Mouse (Mus musculus) neural tube, embryonic 12.5 days (tissue): Measurements from ENCODE around the gene Tie1. TPM values are rescaled to one million over a fixed set of nuclear protein-coding genes. Genes with fewer than 3 reads are reported as not detected.

Experiments used
- ATAC-seq: fragments of 200-750 bp; cut with Nextera tagmentation; 2 replicates; pipeline ENCODE4 v1.8.0; 2017; ENCODE audit warnings: low read depth, mild to moderate bottlenecking, moderate TSS enrichment, moderate library complexity; ENCODE audit not compliant: low FRiP score
- H3K27ac ChIP-seq: fragments of 300-500 bp; sonication (generic); 2 replicates; pipeline ENCODE4 v1.5.1; 2016
- H3K27me3 ChIP-seq: fragments of 300-500 bp; sonication (generic); replicated peaks from 2 replicates; pipeline ENCODE4 v1.6.1; 2016; ENCODE audit warnings: mild to moderate bottlenecking
- H3K36me3 ChIP-seq: fragments of 300-500 bp; sonication (generic); 2 replicates; pipeline ENCODE4 v1.6.1; 2016; ENCODE audit warnings: mild to moderate bottlenecking
- H3K4me1 ChIP-seq: fragments of 300-500 bp; sonication (generic); 2 replicates; pipeline ENCODE4 v1.6.1; 2016
- H3K4me2 ChIP-seq: fragments of 300-500 bp; sonication (generic); replicated peaks from 2 replicates; pipeline ENCODE4 v1.6.1; 2016; ENCODE audit warnings: mild to moderate bottlenecking
- H3K4me3 ChIP-seq: fragments of 300-500 bp; sonication (generic); 2 replicates; pipeline ENCODE4 v1.5.1; 2016
- H3K9ac ChIP-seq: fragments of 300-500 bp; sonication (generic); 2 replicates; pipeline ENCODE4 v1.6.1; 2016; ENCODE audit warnings: mild to moderate bottlenecking
- H3K9me3 ChIP-seq: fragments of 300-500 bp; sonication (generic); 2 replicates; pipeline ENCODE4 v1.6.1; 2016; ENCODE audit warnings: mild to moderate bottlenecking
- WGBS: fragments of 180-500 bp; shearing (Covaris S2); methylation state at CpG from one replicate; pipeline ENCODE4 v1.1.7; 2016; 5-methylcytosine and 5-hydroxymethylcytosine counted together
- polyA plus RNA-seq: library from polyadenylated mRNA; unstranded; fragments of >200 nt; fragmentation: Nextera tagmentation; extraction: Ambion mirVana; gene quantifications from 2 replicates; pipeline ENCODE4 v1.2.1, GENCODE M21; 2016

Tie1 gene
- polyA plus RNA-seq, result 23.2 and 23.5 TPM in 2 replicates

DNA sequence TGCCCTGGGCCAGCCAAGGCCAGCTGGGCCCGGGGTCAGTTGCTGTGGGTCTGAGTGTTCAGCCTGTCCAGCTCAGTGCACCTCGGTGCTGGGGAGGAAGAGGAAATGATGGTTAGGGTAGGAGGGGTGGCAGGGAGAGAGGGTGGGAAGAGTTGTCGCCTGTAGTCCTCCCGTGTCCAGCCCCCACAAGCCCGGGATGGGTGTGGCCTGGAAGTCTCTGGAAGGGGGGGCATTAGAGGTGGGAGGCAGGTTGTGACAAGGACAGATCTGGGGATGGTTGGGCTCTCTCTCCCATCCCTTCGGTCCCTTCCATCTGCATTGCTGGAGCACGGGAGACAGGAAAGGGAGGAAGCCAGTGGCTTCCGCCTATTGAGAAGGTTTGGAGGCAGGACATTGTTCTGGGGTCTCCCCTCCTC is at the start of gene Tie1:
Tie1 (minus strand) TSS at position 345 of the 416 bp plus-strand sequence.
- H3K27me3 ChIP-seq, result no peaks in the 10 kb centered on the region
- no peaks in the 10 kb centered on the region for H3K36me3 ChIP-seq
- no peaks in the 10 kb centered on the region for H3K4me1 ChIP-seq
- H3K27ac ChIP-seq, result no peak within 1 kb of the TSS
- no peak within 1 kb of the TSS for H3K4me2 ChIP-seq
- 81% methylated on average over 8 of the region's 8 CpGs for WGBS
- no peak within 1 kb of the TSS for H3K9ac ChIP-seq
- H3K9me3 ChIP-seq, result no peaks in the 10 kb centered on the region
- H3K4me3 ChIP-seq, result no peak within 1 kb of the TSS
- ATAC-seq, result no peak

DNA sequence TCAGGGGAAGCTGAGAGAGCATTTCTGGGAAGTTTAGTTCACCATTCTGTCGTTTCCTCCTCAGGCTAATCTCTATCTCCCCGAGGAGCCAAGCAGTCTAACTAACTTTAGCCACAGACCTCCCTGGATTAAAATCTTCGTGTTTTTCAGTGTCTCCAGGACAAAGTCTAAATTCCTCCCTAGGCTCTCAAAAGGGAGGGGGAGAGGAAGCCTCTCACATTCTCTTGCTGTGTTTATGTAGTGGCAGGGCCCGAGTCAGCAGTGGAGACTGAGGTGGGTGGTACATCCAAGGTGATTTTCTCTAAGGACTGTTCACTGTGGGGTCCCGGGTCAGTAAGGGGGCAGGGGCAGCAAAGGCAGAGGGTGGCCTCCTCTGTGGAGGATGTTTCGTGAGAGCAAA is 47.9 kb upstream of the Tie1 start:
- Histone ChIP-seq H3K36me3 (no peaks in the 10 kb centered on the region), H3K4me2 (no peak overlapping the region), H3K27ac (no peak overlapping the region), H3K9me3 (no peaks in the 10 kb centered on the region), H3K4me3 (no peak overlapping the region), H3K27me3 (peaks cover 7% of the 10 kb centered on the region; the same call in 1 of the 2 replicates), H3K9ac (no peak overlapping the region), H3K4me1 (no peaks in the 10 kb centered on the region)
- ATAC-seq, result no peak
- 57% methylated on average over 6 of the region's 6 CpGs for WGBS

DNA sequence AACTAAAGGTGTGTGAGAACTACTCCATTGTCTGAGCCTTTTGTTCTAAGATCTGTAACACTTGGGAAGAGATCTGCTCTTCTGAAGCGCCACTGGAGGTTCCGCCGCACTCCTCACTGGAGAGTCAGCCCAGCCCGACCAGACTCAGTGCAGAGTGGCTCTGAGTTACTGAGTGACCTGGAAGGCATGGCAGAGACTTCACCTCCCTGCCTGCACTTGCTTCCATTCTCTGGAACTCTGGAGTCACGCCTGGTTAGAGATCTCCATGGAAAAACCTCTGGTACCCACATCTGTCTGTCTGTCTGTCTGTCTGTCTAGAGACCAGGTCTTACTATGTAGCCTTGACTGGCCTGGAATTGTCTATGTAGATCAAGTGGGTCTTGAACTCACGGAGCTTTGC is 45.7 kb upstream of the Tie1 start:
- Histone ChIP-seq H3K36me3 (no peaks in the 10 kb centered on the region), H3K4me3 (no peak overlapping the region), H3K9me3 (no peaks in the 10 kb centered on the region), H3K4me2 (no peak overlapping the region), H3K9ac (no peak overlapping the region), H3K27ac (no peak overlapping the region), H3K4me1 (no peaks in the 10 kb centered on the region), H3K27me3 (no peaks in the 10 kb centered on the region)
- no peak for ATAC-seq
- 88% methylated on average over 6 of the region's 6 CpGs for WGBS

DNA sequence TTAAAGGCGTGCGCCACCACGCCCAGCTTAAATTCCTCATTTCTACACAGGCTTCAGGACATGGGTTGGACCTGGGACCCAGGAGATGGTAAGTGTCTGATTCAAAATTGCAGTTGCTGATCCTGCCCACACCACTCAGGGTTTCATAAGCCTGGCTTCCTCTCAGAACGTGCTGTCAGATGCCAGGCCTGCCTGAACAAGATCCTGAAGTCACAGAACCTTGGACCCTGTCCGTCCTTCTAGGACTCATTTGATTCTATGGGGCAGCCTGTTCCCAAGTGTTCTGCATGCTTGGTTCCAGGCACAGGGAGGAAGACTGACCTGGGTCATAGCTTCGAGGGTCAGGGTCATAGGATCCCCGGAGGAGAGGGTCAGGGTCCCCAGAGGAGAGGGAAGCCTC is 43.7 kb upstream of the Tie1 start:
- no peaks in the 10 kb centered on the region for H3K27me3 ChIP-seq
- no peak overlapping the region for H3K27ac ChIP-seq
- no peak overlapping the region for H3K4me2 ChIP-seq
- 88% methylated on average over 7 of the region's 7 CpGs for WGBS
- H3K4me3 ChIP-seq, result no peak overlapping the region
- H3K9me3 ChIP-seq, result no peaks in the 10 kb centered on the region
- no peaks in the 10 kb centered on the region for H3K4me1 ChIP-seq
- H3K36me3 ChIP-seq, result no peaks in the 10 kb centered on the region
- H3K9ac ChIP-seq, result no peak overlapping the region
- no peak for ATAC-seq

DNA sequence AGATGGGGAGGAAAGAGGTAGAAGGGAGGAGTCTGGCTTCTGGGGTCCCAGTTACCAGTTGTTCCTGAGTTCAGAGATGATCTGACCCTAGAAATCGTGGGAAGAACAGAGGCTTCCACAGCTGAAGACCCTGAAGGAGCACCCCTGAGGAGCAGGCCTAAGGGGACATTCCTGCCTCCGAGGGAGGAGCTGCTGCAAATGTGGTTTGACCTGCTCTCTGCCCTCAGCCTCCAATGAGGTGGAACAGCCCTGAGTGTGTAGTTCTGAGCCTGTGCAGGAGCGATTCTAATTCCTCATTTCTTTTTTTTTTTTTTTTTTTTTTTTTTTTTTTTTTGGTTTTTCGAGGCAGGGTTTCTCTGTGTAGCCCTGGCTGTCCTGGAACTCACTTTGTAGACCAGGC is 43.3 kb upstream of the Tie1 start:
- H3K4me2 ChIP-seq, result no peak overlapping the region
- H3K27ac ChIP-seq, result no peak overlapping the region
- 51% methylated on average over 4 of the region's 4 CpGs for WGBS
- no peaks in the 10 kb centered on the region for H3K4me1 ChIP-seq
- H3K36me3 ChIP-seq, result no peaks in the 10 kb centered on the region
- no peak overlapping the region for H3K9ac ChIP-seq
- ATAC-seq, result no peak
- H3K27me3 ChIP-seq, result no peaks in the 10 kb centered on the region
- no peak overlapping the region for H3K4me3 ChIP-seq
- H3K9me3 ChIP-seq, result no peaks in the 10 kb centered on the region

DNA sequence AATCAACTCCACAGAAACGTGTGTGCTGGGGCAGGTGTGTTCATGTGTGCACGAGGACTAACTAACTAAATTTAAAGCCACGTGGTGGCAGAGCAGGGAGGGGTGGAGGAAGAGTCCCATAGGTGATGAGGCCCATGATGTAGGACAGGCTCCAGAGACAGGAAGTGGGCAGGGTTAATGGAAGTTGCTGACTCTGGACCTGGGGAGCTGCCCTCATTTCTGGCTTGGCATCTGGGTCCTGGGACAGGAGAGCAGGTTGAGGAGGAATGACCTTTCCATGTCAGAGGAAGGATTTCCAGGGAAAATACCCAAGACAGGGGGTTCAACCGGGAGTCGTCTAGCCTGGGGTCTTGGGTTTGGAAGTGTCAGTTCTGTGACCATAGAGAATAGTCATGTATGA is 42.8 kb upstream of the Tie1 start:
- Histone ChIP-seq H3K9ac (no peak overlapping the region), H3K4me2 (no peak overlapping the region), H3K4me3 (no peak overlapping the region), H3K9me3 (no peaks in the 10 kb centered on the region), H3K4me1 (no peaks in the 10 kb centered on the region), H3K27me3 (no peaks in the 10 kb centered on the region; the same call in 1 of the 2 replicates), H3K27ac (no peak overlapping the region), H3K36me3 (no peaks in the 10 kb centered on the region)
- ATAC-seq, result no peak
- WGBS, result 84% methylated on average over 5 of the region's 5 CpGs

DNA sequence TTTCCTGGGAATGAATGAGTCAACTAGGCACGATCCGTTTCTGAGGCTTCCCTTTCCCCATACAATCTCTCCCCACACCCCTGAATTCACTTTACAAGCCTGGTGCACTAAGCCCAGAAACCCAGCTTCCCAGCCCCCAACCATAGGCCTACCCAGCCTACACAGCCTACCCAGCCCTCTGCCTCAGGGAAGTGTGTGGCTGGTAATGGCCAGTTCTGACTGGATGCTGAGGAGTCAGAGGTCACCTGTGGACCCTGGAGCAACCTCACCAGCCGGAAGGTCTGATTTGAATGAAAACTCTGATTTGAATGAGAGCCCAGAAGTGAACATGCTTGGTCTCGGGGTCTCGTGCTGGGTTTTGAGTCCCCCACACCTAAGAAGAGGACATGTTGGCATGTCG is 37.9 kb upstream of the Tie1 start:
- Histone ChIP-seq H3K9ac (no peak overlapping the region), H3K9me3 (no peaks in the 10 kb centered on the region), H3K27ac (no peak overlapping the region), H3K4me1 (no peaks in the 10 kb centered on the region), H3K4me2 (no peak overlapping the region), H3K36me3 (no peaks in the 10 kb centered on the region), H3K27me3 (no peaks in the 10 kb centered on the region; the same call in 1 of the 2 replicates), H3K4me3 (no peak overlapping the region)
- 89% methylated on average over 6 of the region's 6 CpGs for WGBS
- no peak for ATAC-seq

DNA sequence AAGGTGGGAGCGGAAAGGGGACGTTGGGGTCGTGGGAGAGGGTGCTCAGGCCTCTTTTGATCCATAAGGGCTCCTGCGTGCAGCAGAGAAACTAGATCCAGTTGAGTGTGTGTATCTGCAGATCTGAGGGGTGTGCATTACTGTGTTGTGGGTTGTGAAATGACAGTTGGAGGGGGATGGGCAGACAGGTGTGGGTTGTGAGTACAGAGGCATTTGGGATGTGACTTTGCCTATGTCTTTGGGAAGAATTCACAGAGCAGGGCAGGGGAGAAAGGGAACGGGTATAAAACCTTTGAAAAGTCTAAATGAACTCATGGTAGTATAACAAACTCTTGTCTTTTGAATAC is 37.4 kb upstream of the Tie1 start:
- no peak overlapping the region for H3K27ac ChIP-seq
- no peak overlapping the region for H3K4me3 ChIP-seq
- no peak overlapping the region for H3K4me2 ChIP-seq
- H3K9ac ChIP-seq, result no peak overlapping the region
- ATAC-seq, result no peak
- H3K4me1 ChIP-seq, result no peaks in the 10 kb centered on the region
- H3K27me3 ChIP-seq, result no peaks in the 10 kb centered on the region; the same call in 1 of the 2 replicates
- H3K36me3 ChIP-seq, result no peaks in the 10 kb centered on the region
- no peaks in the 10 kb centered on the region for H3K9me3 ChIP-seq
- WGBS, result 49% methylated on average over 5 of the region's 5 CpGs

DNA sequence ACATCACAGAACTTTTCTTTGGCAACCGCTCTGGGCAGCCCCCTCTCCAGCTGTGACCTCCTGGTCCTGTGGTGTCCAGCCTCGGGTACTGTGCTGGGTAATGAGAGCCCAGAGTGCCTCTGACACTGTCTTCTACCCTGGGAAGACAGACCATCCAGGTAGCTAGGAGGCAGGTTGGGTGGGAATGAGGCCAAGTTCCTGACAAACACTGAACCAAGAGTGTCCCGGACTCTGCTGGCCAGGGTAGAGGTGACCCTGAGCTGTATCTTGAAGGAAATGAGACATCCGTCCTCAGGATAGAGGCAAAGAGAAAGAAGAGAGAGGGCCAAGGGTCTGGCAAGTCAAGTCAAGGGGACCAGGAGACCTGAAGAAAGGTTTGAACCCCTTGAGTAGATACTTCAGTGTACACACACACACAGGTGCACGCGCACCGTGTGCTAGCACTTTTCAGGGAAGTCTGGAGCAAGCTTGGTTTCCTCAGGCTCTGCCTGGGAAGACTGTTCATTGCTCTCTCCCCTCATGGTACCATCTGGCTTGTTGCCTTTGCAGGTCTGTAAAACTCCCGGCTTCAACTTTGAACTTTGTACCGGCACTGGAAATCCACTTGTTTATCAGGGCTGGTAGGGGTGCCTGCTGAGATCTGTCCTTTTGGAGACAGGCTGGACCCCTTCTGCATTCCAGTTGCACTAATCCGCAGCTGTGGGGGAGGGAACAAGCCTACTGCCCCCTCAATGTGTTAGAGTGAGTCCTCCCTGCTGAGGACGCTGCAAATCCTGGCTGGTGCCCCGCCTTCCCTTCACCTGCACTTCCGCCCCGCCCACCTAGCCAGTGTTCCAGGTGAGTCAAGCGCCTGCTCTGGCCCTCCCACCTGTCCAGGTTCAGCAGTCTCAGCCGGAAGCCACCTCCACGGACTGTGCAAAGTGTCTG is 36.8 kb upstream of the Tie1 start, which contains the start of gene 2610528J11Rik:
2610528J11Rik (plus strand) TSS at position 592 of the 927 bp plus-strand sequence.
- no peak within 1 kb of the TSS for H3K4me3 ChIP-seq
- no peaks in the 10 kb centered on the region for H3K36me3 ChIP-seq
- no peaks in the 10 kb centered on the region for H3K4me1 ChIP-seq
- H3K9ac ChIP-seq, result no peak within 1 kb of the TSS
- no peak within 1 kb of the TSS for H3K4me2 ChIP-seq
- ATAC-seq, result no peak
- no peaks in the 10 kb centered on the region; the same call in 1 of the 2 replicates for H3K27me3 ChIP-seq
- H3K27ac ChIP-seq, result no peak within 1 kb of the TSS
- 51% methylated on average over 17 of the region's 17 CpGs for WGBS
- H3K9me3 ChIP-seq, result no peaks in the 10 kb centered on the region

DNA sequence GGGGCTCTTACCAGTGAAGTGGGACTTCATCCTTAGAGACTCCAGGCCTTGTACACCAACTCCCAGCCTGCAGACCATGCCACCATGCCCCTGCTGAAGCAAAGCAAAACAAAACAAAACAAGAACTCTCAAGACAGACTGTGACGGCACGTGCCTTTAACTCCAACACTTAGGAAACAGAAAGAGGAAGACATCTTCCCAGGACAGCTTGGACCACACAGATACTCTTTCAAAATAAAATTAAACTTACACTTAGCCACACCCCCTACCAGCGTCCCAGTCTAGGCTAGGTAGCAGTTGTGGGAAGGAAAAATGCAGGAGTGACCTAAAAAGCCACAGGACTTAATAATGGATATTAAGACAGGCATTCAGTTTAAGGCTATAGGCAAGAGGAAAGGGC is 35.9 kb upstream of the Tie1 start:
- no peak for ATAC-seq
- Histone ChIP-seq H3K9me3 (no peaks in the 10 kb centered on the region), H3K27me3 (no peaks in the 10 kb centered on the region; the same call in 1 of the 2 replicates), H3K4me3 (no peak overlapping the region), H3K4me1 (no peaks in the 10 kb centered on the region), H3K27ac (no peak overlapping the region), H3K36me3 (no peaks in the 10 kb centered on the region), H3K4me2 (no peak overlapping the region), H3K9ac (no peak overlapping the region)
- WGBS, result 75% methylated on average over 3 of the region's 3 CpGs

DNA sequence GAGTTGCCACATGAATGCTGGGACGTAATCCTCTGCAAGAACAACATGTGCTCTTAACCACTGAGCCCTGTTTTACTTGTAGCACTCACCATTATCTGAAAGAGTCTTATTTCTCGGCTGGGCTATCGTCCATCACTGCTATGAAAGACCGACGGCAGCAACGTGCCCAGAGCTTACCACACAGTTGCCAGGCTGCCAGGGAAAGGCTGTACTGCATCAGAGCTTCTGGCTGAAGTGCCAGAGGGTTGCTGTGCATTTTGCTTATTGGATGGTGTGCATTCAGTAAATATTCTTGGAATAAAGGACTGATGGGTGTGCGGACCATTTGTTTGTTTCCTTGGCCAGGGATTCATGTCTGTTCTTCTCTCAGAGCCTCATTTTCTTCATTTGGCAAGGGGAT is 34.1 kb upstream of the Tie1 start:
- Histone ChIP-seq H3K4me2 (no peak overlapping the region), H3K4me3 (no peak overlapping the region), H3K27me3 (no peaks in the 10 kb centered on the region; the same call in 1 of the 2 replicates), H3K36me3 (no peaks in the 10 kb centered on the region), H3K27ac (no peak overlapping the region), H3K9me3 (no peaks in the 10 kb centered on the region), H3K4me1 (no peaks in the 10 kb centered on the region), H3K9ac (no peak overlapping the region)
- no peak for ATAC-seq
- 65% methylated on average over 7 of the region's 7 CpGs for WGBS

DNA sequence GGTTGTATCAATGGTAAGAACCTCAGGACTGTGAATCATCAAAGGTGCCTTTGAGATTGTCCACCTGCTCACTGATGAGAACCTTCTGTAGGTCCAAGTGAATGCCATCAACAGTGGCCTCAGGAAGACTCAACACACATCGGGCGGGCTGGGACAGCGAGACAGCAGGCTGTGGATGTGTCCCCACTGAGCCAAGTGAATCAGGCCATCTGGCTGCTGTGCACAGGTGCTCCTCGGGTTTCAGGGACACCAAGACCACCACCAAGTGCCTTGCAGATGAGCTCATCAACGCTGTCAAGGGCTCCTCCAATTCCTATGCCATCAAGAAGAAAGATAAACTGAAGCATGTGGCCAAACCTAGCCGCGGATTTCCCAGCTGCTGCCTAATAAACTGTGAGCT is 32.4 kb upstream of the Tie1 start:
- H3K4me3 ChIP-seq, result no peak overlapping the region
- WGBS, result 83% methylated on average over 7 of the region's 7 CpGs
- no peak overlapping the region for H3K4me2 ChIP-seq
- H3K27me3 ChIP-seq, result no peaks in the 10 kb centered on the region
- no peak for ATAC-seq
- H3K27ac ChIP-seq, result no peak overlapping the region
- H3K9ac ChIP-seq, result no peak overlapping the region
- peaks cover 5% of the 10 kb centered on the region for H3K4me1 ChIP-seq
- H3K9me3 ChIP-seq, result no peaks in the 10 kb centered on the region
- H3K36me3 ChIP-seq, result no peaks in the 10 kb centered on the region

DNA sequence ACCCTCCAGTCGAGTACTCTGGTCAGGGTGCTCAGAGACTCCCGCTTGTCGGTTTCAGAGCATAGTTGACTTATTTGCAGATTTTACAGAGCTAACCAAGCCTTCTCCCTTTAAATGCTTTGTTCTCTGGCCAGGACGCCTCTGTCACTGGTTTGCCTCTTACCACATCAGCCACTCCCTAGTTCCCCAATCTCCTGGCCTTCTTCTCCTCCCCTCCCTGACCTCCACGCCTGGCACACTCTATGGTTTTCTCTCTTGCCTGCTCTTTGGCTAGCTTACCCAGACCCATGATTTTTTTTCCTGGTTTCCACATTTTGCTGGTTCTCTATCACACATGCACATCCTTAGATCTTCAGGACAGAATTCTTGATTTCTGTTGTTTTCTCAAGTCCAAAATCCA is 28.3 kb upstream of the Tie1 start:
- Histone ChIP-seq H3K4me3 (no peak overlapping the region), H3K27ac (no peak overlapping the region), H3K36me3 (no peaks in the 10 kb centered on the region), H3K4me1 (peaks cover 15% of the 10 kb centered on the region), H3K9me3 (no peaks in the 10 kb centered on the region), H3K4me2 (no peak overlapping the region), H3K9ac (no peak overlapping the region), H3K27me3 (no peaks in the 10 kb centered on the region)
- no peak for ATAC-seq
- WGBS, result 66% methylated on average over 5 of the region's 5 CpGs
